Mouse (Mus musculus) kidney, adult 2 months (tissue): ENCODE data around the gene Megf11. TPM values are rescaled to one million over a fixed set of nuclear protein-coding genes. Genes with fewer than 3 reads are reported as not detected.

Experiments
- DNase-seq: peaks from one replicate; pipeline ENCODE4 v3.0.0; 2021
- H3K27ac ChIP-seq: fragments of 200-500 bp; 2 replicates; pipeline ENCODE4 v1.5.1; 2012; ENCODE audit warnings: low read depth, low read length, control low read depth, inconsistent platforms; ENCODE audit not compliant: insufficient read depth
- H3K27me3 ChIP-seq: fragments of 200-500 bp; replicated peaks from 2 replicates; pipeline ENCODE4 v1.6.1; 2012; ENCODE audit warnings: mild to moderate bottlenecking, moderate library complexity, low read length, inconsistent platforms; ENCODE audit not compliant: control insufficient read depth, insufficient read depth
- H3K36me3 ChIP-seq: fragments of 200-500 bp; 2 replicates; pipeline ENCODE4 v1.6.1; 2012; ENCODE audit warnings: mild to moderate bottlenecking, moderate library complexity, low read length, inconsistent platforms; ENCODE audit not compliant: control insufficient read depth, insufficient read depth
- H3K4me1 ChIP-seq: fragments of 200-500 bp; 2 replicates; pipeline ENCODE4 v1.6.1; 2011; ENCODE audit warnings: low read length; ENCODE audit not compliant: control insufficient read depth, insufficient read depth
- H3K4me3 ChIP-seq: fragments of 200-500 bp; 2 replicates; pipeline ENCODE4 v1.5.1; 2011; ENCODE audit warnings: mild to moderate bottlenecking, low read depth, low read length, control low read depth; ENCODE audit not compliant: insufficient read depth
- CTCF ChIP-seq: fragments of 200-500 bp; conservative IDR thresholded peaks from 2 replicates; pipeline ENCODE4 v1.5.1; 2011; ENCODE audit warnings: low read depth, mild to moderate bottlenecking, control low read depth, low read length, moderate library complexity, mixed read lengths; ENCODE audit not compliant: insufficient read depth, insufficient read length
- POLR2A ChIP-seq: fragments of 200-500 bp; IDR thresholded peaks from one replicate; pipeline ENCODE4 v1.6.1; 2011; ENCODE audit warnings: low read depth, low read length, control low read depth
- WGBS: fragments of 180-500 bp; shearing (Covaris S2); methylation state at CpG from one replicate; pipeline ENCODE4 v1.1.7; 2018; 5-methylcytosine and 5-hydroxymethylcytosine counted together
- polyA plus RNA-seq: library from polyadenylated mRNA; depleted of rRNA; stranded (reverse); fragments of >200 nt; gene quantifications from 2 replicates; pipeline ENCODE4 v1.2.3, GENCODE M21; 2012

Megf11 gene
- polyA plus RNA-seq, 1 experiment = 0.16 TPM

- Histone ChIP-seq H3K36me3 (no peaks in the 10 kb centered on the region), H3K27me3 (no peaks in the 10 kb centered on the region), H3K27ac (no peak overlapping the region), H3K4me3 (no peak overlapping the region), H3K4me1 (0 out of 2 replicates have a peak, but pooled peaks cover 3% of the 10 kb centered on the region)
- TF ChIP-seq CTCF (no peak), POLR2A (no peak)
- peak; percentile 59 for DNase-seq
- 39% methylated on average over 8 of the region's 8 CpGs for WGBS
Observed at GRCm38 (mm10) chr9:64466090-64466489, 80.7 kb downstream of the Megf11 start.

DNA sequence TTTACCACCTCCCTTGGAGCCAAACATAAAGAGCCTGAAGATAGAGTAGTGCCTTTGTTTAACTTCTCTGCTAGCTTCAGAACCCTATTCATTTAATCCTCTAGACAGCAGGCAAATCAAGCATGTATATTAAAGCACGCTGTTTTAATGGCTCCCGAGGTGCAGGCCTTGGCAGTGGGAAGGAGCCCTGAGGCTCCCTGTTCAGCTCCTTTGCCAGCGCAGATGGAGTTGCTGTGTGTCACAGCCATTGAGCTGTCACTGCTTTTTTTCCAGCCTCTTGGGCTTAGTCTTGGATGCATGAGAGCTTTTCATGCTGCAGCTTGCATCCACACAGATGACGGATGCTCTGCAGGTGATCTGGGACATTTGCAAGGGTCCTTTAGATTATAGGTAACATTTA lies 81.1 kb downstream of the Megf11 start:
- Histone ChIP-seq H3K36me3 (no peaks in the 10 kb centered on the region), H3K27ac (no peak overlapping the region), H3K4me3 (no peak overlapping the region), H3K27me3 (no peaks in the 10 kb centered on the region), H3K4me1 (0 out of 2 replicates have a peak, but pooled peaks cover 3% of the 10 kb centered on the region)
- WGBS = 64% methylated on average over 4 of the region's 4 CpGs
- no peak for DNase-seq
- TF ChIP-seq POLR2A = no peak
- TF ChIP-seq CTCF = no peak

GRCm38 (mm10) chr9:64470806-64471205 lies 85.4 kb downstream of the Megf11 start:
- TF ChIP-seq POLR2A (no peak), CTCF (no peak)
- DNase-seq = no peak
- H3K36me3 ChIP-seq = no peaks in the 10 kb centered on the region
- 97% methylated on average over 1 of the region's 1 CpGs for WGBS
- no peaks in the 10 kb centered on the region for H3K4me1 ChIP-seq
- no peaks in the 10 kb centered on the region for H3K27me3 ChIP-seq
- no peak overlapping the region for H3K27ac ChIP-seq
- H3K4me3 ChIP-seq = no peak overlapping the region

DNA sequence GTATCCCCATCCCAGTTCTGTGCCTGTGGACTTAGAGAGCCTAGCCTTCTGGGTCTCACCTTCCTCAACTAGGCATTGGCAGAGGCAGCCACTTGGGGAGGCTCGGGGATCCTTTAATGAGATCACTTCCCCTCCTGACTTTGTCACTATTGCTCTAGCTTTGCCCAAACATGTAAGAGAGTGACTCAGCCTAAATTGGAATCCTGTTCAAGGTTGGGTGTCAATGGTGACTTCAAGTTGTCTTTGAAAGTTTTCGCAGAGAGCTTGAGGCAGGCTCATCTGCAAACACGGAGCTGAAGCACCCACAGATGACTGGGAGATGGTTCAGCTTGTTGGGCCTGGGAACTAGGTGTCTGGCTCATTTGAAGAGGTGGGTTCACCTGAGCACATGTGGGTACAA lies 85.9 kb downstream of the Megf11 start:
- WGBS = 89% methylated on average over 3 of the region's 3 CpGs
- Histone ChIP-seq H3K27me3 (no peaks in the 10 kb centered on the region), H3K4me1 (no peaks in the 10 kb centered on the region), H3K4me3 (no peak overlapping the region), H3K27ac (no peak overlapping the region), H3K36me3 (no peaks in the 10 kb centered on the region)
- DNase-seq = no peak
- TF ChIP-seq POLR2A = no peak
- TF ChIP-seq CTCF = no peak

GRCm38 (mm10) chr9:64472165-64472564 lies 86.7 kb downstream of the Megf11 start:
- Histone ChIP-seq H3K36me3 (no peaks in the 10 kb centered on the region), H3K27ac (no peak overlapping the region), H3K27me3 (no peaks in the 10 kb centered on the region), H3K4me3 (no peak overlapping the region), H3K4me1 (no peaks in the 10 kb centered on the region)
- TF ChIP-seq POLR2A (no peak), CTCF (no peak)
- 59% methylated on average over 2 of the region's 2 CpGs for WGBS
- no peak for DNase-seq

DNA sequence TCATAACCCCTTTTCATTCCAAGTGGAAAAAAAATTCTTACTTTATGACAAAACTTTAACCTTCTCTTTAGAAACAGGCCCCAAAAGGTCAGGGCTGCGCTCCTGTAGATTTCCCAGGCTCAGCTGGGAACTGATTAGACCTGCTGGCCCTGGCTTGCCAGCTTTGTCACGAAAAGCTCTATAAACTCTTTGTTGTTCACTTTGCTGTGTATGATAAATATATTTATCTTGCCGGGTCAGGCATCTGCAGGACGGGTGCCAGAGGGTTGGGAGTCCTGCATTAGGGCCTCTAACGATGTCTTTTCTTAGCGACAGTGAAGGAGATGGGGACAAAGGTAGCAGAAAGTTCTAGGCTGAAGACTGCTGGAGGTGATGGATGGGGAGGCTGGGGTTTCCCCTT lies 87.3 kb downstream of the Megf11 start:
- Histone ChIP-seq H3K4me3 (no peak overlapping the region), H3K36me3 (no peaks in the 10 kb centered on the region), H3K27me3 (no peaks in the 10 kb centered on the region), H3K4me1 (no peaks in the 10 kb centered on the region), H3K27ac (no peak overlapping the region)
- 58% methylated on average over 6 of the region's 6 CpGs for WGBS
- no peak for DNase-seq
- TF ChIP-seq POLR2A (no peak), CTCF (no peak)

GRCm38 (mm10) chr9:64473170-64473569 lies 87.7 kb downstream of the Megf11 start:
- Histone ChIP-seq H3K36me3 (no peaks in the 10 kb centered on the region), H3K27ac (no peak overlapping the region), H3K27me3 (no peaks in the 10 kb centered on the region), H3K4me1 (no peaks in the 10 kb centered on the region), H3K4me3 (no peak overlapping the region)
- 64% methylated on average over 2 of the region's 2 CpGs for WGBS
- DNase-seq = peak; percentile 30
- TF ChIP-seq POLR2A (no peak), CTCF (no peak)

DNA sequence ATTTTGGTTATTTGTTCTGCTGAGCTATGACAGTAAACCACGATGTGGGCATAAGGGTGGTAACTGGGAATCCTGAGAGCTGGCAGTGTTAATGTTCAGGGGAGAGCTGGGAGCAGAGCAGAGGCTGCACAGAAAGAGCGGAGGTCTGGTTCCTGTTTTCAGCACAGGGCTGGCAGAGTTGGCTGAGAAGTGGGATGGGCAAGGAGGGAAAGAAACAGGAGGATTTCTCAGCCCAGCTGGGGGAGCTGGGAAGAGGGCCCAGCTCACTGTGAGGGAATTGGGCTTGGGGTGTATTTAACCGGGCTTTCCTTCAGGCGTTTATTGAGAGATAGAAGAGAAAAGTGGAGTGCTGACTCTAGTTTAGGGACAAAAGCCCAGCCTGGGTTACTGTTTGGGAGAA lies 88.3 kb downstream of the Megf11 start:
- H3K36me3 ChIP-seq = no peaks in the 10 kb centered on the region
- no peaks in the 10 kb centered on the region for H3K4me1 ChIP-seq
- 64% methylated on average over 4 of the region's 4 CpGs for WGBS
- H3K27me3 ChIP-seq = no peaks in the 10 kb centered on the region
- no peak overlapping the region for H3K27ac ChIP-seq
- TF ChIP-seq POLR2A = no peak
- no peak for TF ChIP-seq CTCF
- H3K4me3 ChIP-seq = no peak overlapping the region
- no peak for DNase-seq
